Mouse (Mus musculus) layer of hippocampus, adult 18-20 months (tissue): Measurements from ENCODE around the gene Scn5a. TPM values are rescaled to one million over a fixed set of nuclear protein-coding genes. Genes with fewer than 3 reads are reported as not detected.

ENCODE experiments used
- DNase-seq, 2 experiments: peaks; one replicate each; pipeline ENCODE4 v3.0.0; 2022; ENCODE audit warnings: low spot score in 2 of 2
- long read RNA-seq: library from polyadenylated mRNA; stranded (forward); transcript quantifications from one replicate; pipeline ENCODE4 v2.0.0, GENCODE M21; 2021
- total RNA-seq, 2 experiments: library from RNA; stranded (reverse); gene quantifications; 2 replicates each; pipeline ENCODE4 v1.2.3; 2021

Gene Scn5a
- total RNA-seq, result 1 to 10 TPM in 1 of 2 experiments, under 1 TPM in 1; 0.96 to 1.5 TPM
- long read RNA-seq, partial matches to known transcripts, result 1 of 1 reads
- long read RNA-seq, other reads (novel, unspliced or antisense), result 0 of 1 reads

GRCm38 (mm10) chr9:119578636-119579438, at the start of gene Scn5a:
Scn5a (minus strand) TSS chr9:119579016.
- DNase-seq, result no peak

- DNase-seq, result no peak
Measured at GRCm38 (mm10) chr9:119627227-119627626, 48.4 kb upstream of the Scn5a start.

- no peak for DNase-seq
Measured at GRCm38 (mm10) chr9:119624151-119624550, 45.3 kb upstream of the Scn5a start.

GRCm38 (mm10) chr9:119614798-119615197, 36.0 kb upstream of the Scn5a start:
- DNase-seq, result peak in 1 of 2 experiments; percentile 3

- DNase-seq, result no peak
Measured at GRCm38 (mm10) chr9:119610563-119611166, 31.8 kb upstream of the Scn5a start.

- DNase-seq, result no peak
Measured at GRCm38 (mm10) chr9:119606906-119607305, 28.1 kb upstream of the Scn5a start.

GRCm38 (mm10) chr9:119604607-119605006, 25.8 kb upstream of the Scn5a start:
- no peak for DNase-seq

- DNase-seq, result no peak
Measured at GRCm38 (mm10) chr9:119598501-119598900, 19.7 kb upstream of the Scn5a start.

GRCm38 (mm10) chr9:119597332-119597731, 18.5 kb upstream of the Scn5a start:
- DNase-seq, result no peak

- no peak for DNase-seq
Measured at GRCm38 (mm10) chr9:119589592-119589991, 10.8 kb upstream of the Scn5a start.

- DNase-seq, result peak in 1 of 2 experiments; percentile 9
Measured at GRCm38 (mm10) chr9:119588763-119589449, 10.1 kb upstream of the Scn5a start.

GRCm38 (mm10) chr9:119580668-119581067, 1.9 kb upstream of the Scn5a start:
- DNase-seq, result peak in 1 of 2 experiments; percentile 81

GRCm38 (mm10) chr9:119580187-119580586, 1.4 kb upstream of the Scn5a start:
- DNase-seq, result no peak

GRCm38 (mm10) chr9:119578311-119578635, 543 bp downstream of the Scn5a start:
- DNase-seq, result no peak

GRCm38 (mm10) chr9:119576977-119577376, 1.8 kb downstream of the Scn5a start:
- DNase-seq, result peak in 1 of 2 experiments; percentile 51

- DNase-seq, result no peak
Measured at GRCm38 (mm10) chr9:119575732-119576131, 3.1 kb downstream of the Scn5a start.

GRCm38 (mm10) chr9:119574366-119574765, 4.5 kb downstream of the Scn5a start:
- no peak for DNase-seq

GRCm38 (mm10) chr9:119573009-119573408, 5.8 kb downstream of the Scn5a start:
- no peak for DNase-seq

- DNase-seq, result no peak
Measured at GRCm38 (mm10) chr9:119571411-119571888, 7.4 kb downstream of the Scn5a start.

GRCm38 (mm10) chr9:119570652-119571051, 8.2 kb downstream of the Scn5a start:
- DNase-seq, result no peak

GRCm38 (mm10) chr9:119568732-119569131, 10.1 kb downstream of the Scn5a start:
- DNase-seq, result no peak

- DNase-seq, result no peak
Measured at GRCm38 (mm10) chr9:119567800-119568199, 11.0 kb downstream of the Scn5a start.
